Mouse (Mus musculus) T-helper 1 cell (primary cell): Measurements from ENCODE around the gene Ethe1.

Experiments used
- in situ Hi-C: fragments of 300-600 bp; cut with MboI, MseI; formaldehyde crosslinking; loops from one replicate; pipeline ENCODE4 v1.15.1; 2025; ENCODE audit warnings: high pct_unique_total_duplicates

The Ethe1 gene

DNA sequence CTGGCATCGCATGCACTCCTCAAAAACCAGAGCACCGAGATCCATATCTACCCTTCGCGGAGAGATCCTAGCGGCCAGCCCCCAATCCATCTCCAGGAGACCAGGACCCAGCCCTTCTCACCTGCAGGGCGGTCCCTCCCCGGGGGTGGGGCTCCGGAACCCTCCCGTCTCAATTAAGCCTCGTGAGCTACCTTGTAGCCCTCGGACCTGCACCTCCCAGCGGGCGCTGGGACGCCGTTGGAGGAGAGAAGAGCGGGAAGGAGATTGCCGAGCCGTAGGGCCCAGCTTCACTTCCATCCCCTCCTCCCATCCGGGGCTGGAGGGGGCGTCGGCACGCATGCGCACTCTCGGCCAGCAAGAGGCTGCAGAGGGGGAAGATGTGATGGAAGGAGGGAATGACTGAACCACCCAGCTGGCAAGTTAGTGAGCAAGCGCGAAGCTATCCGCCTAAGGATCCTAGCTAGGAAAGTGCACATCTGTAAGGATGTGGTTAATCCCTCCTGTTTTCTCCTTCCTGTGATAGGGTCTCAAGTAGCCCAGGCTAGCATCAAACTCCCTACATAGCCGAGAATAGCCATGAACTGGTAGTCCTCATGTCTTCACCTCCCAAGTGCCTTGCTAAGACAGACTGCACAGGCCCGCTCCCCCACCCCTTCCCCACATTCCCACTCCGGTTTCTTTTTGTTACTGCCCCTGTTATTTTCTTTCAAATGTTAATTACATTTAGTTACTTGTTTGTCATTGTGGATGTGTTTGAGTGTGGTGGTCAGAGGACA is at the start of gene Ethe1, which contains the start of gene Zfp575:
Gene Ethe1, plus strand, starts transcription at position 214 of the 776 bp plus-strand sequence.
Gene Zfp575, minus strand, starts transcription at position 312 of the 776 bp plus-strand sequence.
- in situ Hi-C loops, result no loop called here

DNA sequence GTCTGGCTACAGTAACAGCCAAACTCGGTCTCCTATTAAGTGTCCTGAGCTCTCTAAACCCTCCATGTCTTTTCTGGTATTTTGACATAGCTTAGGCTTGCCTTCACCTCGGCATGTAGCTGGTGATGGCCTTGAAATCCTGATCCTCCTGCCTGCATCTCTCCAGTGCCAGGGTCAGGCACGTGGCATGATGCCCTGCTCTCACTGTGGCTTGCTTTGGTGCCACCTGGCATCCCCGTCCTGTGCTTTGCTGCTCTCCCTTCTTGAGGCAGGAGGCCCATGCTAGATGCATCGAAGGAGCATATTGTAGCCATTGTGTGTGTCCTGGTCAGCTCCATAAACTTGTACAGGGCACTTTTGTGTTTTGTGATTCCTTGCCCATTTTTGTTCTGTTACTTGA is 49.8 kb upstream of the Ethe1 start:
- in situ Hi-C loops, result no loop called here

DNA sequence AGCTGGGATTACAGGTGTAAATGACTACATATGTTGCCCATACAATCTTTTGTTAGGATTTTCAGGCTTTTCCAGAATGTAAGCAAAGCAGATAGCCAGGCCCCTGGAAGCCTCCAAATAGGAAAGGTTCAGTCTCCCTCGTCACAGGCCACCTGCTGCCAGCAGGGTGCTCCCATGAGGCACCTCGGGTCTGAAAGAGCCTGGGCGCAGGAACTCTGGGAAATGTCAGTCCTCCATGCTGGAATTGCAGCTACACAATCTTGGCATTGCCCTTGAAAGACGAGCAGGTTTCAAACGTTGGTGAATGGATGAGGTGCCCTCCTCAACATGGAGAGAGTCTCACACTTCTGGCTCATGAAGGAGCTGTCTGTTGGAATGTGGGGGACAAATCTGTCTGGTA is 49.2 kb upstream of the Ethe1 start:
- in situ Hi-C loops, result no loop called here

DNA sequence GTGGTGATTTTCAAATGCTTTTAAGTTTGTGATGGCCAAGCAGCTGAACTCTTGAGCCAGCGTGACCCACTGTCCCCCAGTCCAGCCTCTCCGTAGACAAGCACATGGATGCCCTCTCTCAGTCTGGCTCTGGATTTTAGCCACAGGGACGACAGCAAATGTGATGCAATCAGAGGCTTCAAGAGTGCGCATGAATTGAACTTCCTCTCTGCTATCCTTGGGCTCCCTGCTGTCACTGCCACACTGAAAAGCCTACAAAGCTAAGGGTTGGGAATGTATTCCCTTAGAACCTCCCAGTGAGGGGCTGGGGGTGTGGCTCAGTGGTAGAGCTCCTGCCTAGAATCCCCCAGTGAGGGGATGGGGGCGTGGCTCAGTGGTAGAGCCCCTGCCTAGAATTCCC is 48.6 kb upstream of the Ethe1 start:
- in situ Hi-C loops, result no loop called here

DNA sequence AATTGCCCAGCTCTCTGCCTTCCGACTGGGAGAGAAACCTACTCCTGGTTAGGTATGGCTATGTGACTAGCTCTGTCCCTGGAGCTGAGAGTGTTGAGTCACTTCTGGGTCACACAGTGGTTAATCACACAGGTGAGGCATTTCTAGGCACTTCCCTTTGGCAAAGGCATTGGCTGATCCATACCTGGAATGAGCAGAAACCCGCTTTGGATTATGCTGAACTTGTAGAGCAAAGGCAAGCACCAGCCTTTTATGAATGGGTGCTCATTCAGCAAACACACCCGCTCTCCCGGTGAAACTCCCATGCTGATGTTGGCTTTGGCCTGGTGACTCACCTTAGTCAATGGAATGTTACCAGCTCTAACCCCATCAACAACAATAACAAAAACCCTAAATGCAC is 47.7 kb upstream of the Ethe1 start:
- in situ Hi-C loops, result no loop called here

DNA sequence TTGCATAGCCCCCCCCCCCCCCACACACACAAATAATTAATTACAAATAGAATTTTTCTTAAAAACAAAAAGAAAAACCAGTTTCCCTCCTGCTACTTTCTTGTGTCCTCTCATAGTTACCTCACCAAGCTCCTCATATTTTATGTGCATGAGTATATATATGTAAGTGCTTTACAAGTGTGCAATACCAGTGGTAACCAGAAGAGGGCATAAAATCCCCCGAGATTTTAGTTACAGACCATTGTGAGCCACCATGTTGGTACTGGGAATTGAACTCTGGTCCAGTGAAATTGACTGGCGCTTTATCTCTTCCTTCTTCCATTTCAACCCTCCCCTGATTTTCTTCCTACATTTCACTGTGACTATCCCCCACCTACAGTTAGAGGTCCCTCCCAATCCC is 42.8 kb upstream of the Ethe1 start:
- in situ Hi-C loops, result no loop called here

DNA sequence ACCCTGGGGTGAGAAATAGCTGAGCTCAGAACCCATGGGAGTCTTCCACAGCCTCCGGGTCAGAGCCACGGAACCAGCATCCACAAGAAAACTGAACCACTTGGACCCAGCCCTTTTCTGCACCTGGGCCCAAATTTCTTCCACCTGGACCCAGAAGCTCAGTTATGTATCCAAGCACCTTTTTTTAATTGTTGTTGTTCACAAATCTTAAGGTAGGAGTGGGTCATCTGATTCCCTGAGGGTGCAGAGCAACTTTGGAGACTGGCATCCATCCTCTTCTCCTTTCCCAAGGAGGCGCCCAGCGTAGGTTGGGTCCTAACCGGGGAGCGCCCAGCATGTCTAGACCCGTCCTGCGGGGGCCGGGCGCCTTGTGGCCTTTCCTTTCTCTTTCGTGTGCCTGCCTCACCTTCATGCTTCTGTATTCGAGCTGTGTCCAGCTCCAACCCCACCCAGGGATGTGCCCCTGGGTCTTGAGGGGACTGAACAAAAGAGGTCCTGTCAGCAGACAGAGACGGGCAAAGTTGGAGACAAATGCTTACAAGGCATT is 41.2 kb upstream of the Ethe1 start, which contains the start of the genes Pinlyp and Xrcc1:
Gene Pinlyp, minus strand, starts transcription at position 51 of the 547 bp plus-strand sequence.
Gene Xrcc1, plus strand, starts transcription at position 222 of the 547 bp plus-strand sequence.
- in situ Hi-C loops, result no loop called here

DNA sequence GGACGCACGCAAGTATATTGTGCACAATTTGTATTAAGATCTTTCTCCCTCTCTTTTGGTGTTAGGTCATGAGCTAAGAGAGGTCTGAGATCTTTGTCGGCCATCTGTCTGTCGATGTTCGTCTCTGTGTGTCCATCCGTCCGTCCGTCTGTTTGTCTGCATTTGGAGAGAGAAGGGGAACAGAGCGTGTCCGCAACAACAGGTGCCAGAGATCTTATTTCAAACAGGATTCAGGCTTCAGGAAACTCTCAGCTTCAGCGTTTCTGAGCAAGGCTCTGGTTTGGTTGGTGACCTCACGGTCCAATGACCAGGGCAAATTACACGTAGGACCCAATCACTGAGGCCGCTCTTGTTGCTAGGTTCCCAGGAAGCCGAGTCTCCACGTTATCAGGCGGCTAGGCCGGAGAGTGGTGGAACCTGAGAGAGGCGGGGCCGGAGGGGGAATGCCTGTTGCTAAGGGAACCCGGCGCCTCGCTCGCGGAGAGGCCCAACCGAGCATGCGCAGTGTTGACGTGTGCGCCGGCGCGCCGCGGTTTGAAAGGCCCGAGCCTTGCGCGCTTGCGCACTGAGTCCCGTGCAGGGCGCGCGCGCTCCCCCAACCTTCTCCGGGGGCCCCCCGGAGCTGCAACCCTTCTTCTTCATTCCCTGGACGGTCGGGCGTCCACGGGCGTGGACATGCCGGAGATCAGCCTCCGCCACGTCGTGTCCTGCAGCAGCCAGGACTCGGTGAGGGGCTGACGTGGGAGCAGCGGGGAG is 40.5 kb upstream of the Ethe1 start:
- in situ Hi-C loops, result no loop called here

DNA sequence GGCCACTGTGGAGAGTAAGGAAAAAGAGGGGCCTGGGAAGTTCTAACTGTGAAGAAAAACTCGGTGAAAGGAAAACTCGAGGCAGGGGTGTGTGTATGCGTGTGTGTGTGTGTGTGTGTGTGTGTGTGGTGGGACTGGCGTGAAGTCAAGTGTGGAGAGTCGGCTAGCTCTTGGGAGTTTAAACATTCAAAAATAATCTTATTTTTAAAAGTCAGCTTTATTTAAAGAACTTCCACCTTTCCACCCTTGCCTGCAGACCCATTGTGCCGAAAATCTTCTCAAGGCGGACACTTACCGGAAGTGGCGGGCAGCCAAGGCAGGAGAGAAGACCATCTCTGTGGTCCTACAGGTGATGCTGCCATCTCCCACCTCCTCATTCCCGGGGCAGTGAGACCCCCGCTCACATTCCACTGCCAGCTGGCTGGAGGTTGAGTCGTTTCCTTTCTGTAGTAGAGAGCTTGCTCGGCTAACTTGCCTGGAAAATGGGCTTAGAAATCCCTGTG is 39.8 kb upstream of the Ethe1 start:
- in situ Hi-C loops, result no loop called here

DNA sequence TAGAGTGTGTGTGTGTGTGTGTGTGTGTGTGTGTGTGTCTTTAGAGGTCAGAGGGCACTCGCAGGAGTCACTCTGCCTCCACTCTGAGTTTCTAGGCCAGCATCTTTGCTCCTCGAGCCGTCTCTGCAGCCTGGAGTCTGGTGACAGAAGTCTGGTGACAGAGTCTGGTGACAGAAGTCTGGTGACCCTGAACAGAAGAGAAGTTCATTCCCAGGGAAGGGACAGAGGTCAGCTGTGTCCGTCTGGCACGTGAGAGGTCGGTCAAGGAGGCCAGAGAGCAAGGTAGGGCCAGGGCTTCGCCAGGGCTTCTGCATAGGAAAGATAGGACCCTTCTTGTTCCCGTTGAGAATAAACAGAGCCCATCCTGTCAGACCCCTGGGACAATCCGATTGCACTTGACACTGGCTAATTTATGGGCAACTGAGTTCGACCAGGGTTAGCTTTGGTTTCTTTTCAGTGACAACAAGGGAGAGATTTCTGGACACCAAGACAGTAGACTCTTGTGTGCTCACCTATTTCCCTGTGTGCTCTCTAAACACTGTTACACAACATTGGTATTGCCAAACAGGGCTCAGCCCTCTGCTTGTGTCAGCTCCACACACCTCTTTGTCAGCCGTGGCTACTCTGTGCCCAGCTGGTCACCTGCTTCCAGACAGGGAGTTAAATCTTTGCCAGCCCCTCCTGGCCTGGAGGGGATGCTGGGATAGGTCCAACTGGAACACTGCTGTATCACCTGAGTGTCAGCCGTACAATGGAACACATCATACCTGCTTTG is 35.2 kb upstream of the Ethe1 start:
- in situ Hi-C loops, result no loop called here

DNA sequence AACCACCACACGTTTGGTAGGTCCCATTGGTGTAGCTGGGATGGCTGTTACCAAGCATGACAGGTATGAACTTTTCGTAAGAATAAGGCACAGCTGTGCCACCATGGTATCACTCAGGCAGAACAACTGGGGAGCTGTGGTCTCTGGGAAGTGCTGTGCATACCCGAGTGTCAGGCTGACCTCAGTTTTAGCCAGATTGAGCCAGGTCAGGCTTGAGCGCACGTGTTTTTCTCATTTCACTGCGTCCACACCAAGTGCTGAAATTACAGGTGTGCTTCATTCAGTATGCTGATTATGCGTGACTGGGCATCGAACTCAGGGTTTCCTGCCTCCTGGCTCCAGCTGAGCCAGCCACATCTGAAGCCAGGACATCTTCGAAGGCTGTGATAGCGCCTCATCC is 31.6 kb upstream of the Ethe1 start:
- in situ Hi-C loops, result no loop called here

DNA sequence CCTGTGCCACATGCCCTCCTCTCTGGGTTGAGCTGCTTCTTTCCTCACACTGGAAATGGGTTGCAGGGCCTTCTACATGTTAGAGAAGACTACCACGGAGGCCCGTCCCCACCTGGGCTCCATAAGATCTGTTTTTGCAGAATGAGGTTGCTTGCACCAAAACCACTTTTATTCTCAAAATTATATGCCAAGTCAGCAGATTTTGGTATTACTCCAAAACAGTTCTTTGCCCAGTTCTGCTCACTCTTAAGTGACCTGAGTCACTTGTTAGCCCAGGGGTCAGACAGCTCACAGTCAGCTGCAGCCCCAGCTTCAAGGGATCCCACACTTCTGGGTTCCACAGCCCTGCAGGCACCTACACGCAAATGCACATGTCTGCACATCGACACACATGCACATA is 25.9 kb upstream of the Ethe1 start:
- in situ Hi-C loops, result no loop called here

DNA sequence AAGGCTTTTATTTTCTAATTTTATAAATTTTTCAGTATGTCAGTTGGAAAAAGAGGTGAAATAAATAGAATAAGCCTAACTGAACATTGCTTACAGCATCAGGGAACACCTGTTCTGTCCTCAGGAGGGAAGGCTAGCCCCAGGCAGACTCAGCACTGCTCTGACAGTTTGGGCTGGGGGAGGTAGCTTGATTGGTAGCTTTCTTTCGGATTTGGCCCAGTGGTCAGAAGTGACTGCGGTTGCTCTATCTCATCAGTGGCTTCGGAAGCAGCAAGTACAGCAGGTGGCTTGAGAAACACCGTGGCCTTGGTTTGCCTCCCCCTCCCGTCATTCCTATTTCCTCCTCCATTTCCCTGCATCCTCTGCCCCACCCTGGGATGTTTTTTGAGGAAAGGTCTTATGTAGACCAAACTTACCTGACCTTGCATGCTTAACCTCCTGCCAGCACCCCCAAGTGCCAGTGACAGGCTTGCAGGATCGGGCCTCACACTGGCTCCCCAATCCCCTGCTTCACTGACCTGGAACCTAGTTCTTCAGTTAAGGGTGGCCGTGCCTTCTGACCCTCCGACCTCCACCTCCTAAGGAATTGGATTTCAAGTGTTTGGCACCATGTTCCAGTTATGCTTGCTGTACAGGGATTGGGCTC is 24.0 kb upstream of the Ethe1 start:
- in situ Hi-C loops, result no loop called here

DNA sequence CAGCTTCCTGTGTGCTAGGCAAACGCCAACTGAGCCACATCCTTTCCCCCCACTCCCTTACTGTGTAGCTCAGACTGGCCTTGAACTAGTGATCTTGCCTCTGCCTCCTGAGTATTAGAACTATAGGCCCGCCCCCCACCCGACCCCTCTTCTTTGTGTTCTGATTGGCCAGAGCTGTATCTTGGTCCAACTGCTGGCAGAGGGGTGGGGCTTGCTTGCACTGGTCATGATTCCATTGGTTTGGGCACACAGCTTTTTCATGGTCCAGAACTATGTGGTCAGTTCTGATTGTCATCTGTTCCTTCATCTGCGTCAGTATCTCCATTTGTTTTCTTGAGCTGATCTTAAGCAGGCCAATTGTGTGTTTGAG is 23.5 kb upstream of the Ethe1 start:
- in situ Hi-C loops, result no loop called here

DNA sequence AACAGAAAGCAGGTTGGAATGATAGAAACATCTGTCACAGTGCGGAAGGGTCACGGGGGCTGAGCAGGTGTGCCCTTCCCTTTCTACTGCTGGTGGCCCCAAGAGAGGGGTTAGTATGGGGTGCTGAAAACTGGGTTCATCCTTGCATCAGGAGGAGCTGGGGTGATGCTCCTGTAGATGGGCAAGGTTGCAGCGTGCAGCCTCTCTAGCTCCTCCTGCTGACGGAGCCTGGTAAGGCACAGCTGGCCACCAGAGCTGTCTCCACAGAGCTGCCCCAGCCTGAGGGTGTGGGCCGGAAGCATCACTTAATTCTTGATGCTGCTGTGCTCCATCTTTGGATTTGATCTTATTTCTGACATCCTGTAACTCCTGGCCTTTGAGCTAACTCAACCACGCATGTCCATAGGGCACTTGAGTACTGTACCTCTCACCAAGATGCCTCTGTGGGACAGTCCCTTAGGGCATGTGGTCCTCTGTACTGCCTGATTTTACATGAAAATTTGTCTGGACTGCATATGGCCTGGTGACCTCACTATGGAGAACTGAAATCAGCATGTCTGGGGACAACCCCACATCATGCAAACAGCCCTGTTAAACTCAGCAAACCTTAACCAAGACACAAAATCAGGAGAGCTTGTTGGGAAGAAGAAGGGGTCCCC is 22.6 kb upstream of the Ethe1 start:
- in situ Hi-C loops, result no loop called here

DNA sequence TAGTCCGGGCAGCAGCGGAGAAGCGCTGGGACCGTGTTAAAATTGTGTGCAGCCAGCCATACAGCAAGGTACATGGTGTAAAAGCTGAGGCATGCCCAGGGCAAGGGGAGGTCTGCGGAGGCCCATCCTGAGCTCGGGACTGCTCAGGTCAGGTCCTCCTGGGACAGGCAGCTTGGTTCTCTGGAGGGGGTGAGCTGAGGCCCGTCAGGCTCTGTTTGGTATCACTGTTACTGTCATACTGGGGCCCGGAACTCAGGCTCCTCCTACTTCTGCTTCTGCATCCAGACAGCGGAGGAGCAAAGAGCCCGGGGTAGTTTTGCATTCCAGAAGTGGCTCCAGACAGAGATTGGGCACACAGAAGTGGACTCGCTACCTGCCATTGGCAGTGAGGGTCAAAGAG is 21.7 kb upstream of the Ethe1 start:
- in situ Hi-C loops, result no loop called here

DNA sequence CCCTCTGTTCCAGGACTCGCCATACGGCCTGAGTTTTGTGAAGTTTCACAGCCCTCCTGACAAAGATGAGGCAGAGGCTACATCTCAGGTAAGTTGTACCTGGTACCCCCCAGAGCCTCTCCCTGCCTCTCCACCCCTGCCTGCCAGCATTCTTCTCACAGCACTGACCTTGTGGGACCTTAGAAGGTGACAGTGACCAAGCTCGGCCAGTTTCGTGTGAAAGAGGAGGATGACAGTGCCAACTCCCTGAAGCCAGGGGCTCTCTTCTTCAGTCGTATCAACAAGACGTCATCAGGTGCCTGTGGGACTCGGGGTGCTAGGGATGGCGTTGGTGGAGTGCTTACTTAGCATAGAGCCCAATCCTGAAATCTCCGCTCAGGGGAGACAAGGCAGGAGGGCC is 21.1 kb upstream of the Ethe1 start:
- in situ Hi-C loops, result no loop called here

DNA sequence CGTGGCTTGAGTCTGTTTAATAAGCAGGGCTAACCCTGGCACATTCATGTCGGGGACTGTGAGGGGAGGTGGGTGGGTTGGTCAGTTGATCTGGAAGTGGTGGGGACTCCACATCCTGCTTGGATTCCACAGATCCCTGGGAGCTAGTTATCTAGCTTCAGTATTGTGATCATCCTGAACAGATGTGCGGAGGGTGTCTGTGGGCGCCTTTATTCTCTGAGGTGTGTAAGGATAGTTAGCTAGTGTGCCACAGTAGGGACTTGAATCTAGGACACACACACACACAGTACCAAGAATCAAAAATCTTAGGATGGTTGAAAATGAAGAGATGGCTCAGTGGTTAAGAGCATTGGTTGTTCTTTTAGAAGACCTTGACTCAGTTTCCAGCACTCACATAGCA is 18.8 kb upstream of the Ethe1 start:
- in situ Hi-C loops, result no loop called here

DNA sequence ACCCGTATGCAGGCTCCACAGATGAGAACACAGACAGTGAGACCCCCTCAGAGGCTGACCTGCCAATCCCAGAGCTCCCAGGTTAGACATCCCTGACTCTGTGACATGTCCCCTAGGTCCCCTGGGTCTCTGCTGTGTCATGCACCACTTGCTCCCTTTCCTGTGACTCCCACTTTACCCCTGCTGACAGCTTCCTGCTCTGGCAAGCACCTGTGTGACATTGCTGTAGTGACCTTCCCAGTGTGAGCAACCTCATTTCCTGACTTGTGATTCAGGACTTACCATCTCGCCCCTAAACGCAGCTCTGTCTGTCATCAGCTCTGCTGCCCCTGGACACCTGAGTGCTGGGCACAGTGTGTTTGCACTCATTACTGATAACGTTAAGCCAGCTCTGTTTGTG is 16.3 kb upstream of the Ethe1 start:
- in situ Hi-C loops, result no loop called here

DNA sequence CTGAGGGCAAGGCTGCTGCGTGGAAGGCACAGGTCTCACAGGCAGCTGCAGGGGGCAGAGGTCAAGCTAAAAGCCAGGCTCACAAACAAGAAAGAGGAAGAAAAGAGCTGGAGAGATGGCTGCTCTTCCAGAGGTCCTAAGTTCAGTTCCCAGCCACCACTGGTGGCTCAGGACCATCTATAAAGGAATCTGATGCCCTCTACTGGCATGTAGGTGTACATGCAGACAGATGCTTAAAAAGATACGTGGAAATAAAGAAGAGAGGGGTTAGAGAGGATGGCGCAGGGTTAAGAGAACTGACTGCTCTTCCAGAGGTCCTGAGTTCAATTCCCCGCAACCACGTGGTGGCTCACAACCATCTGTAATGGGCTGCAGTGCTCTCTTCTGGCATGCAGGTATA is 14.9 kb upstream of the Ethe1 start:
- in situ Hi-C loops, result no loop called here
